Mouse (Mus musculus) lung, postnatal 0 days (tissue): ENCODE measurements around the gene Zfp74.

Source experiments
- CTCF ChIP-seq: IDR thresholded peaks from 2 replicates; pipeline ENCODE4 v1.5.1; 2016; ENCODE audit warnings: antibody characterized with exemption, mild to moderate bottlenecking
- EP300 ChIP-seq: IDR thresholded peaks from 2 replicates; pipeline ENCODE4 v1.6.1; 2016; ENCODE audit warnings: antibody characterized with exemption, mild to moderate bottlenecking, control low read depth

DNA sequence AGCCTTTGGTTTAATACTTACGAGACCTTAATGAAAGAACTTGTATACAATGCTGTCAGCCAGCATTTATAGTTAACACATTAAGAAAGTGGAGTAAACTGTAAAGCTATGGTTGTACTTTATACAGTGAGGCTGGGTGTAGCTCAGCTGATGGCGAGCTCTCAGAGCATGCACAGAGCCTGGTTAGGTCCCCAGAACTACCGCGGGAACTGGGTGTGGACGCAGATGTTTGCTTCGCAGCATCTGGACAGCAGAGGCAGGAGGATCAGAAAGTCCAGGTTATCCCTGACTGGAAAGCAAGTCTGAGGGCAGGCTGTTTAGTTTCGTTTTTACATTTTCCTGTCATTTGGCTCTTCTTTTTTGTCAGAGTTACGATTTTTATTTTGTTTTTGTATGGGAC lies 38.8 kb upstream of the Zfp74 start:
- no peak for TF ChIP-seq EP300
- TF ChIP-seq CTCF = no peak
